Mouse (Mus musculus) cortical plate, adult 2 months (tissue): ENCODE measurements around the gene Mrto4.

ENCODE experiments used
- CTCF ChIP-seq: fragments of 200-500 bp; IDR thresholded peaks from 2 replicates; pipeline ENCODE4 v1.5.1; 2011; ENCODE audit warnings: mild to moderate bottlenecking, control low read depth, low read length; ENCODE audit not compliant: insufficient read depth; ENCODE audit errors: extremely low read depth
- POLR2A ChIP-seq: fragments of 200-500 bp; IDR thresholded peaks from 2 replicates; pipeline ENCODE4 v1.6.1; 2011; ENCODE audit warnings: mild to moderate bottlenecking, low read length, control low read depth; ENCODE audit not compliant: insufficient read depth; ENCODE audit errors: extremely low read depth

DNA sequence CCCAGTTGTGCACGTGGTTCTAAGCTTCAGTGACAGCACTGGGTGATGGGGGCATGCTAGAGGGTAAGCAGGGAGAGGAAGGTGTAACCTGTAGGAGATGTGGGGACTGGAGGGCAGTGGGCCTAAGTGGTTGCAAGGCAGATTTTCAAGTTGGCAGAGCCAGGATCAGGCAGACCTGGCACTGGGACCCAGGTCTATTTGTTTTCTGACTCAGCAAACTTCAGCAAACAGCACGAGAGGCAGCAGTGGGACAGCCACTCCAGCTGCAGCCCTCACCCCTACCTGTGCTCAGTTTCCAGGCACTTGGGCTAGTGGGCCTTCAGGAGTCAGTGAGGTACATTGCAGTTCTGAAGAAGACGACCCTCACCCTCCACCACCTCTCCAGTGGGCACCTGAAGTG, 4.8 kb upstream of the Mrto4 start:
- TF ChIP-seq CTCF, result no peak
- no peak for TF ChIP-seq POLR2A
